Mouse (Mus musculus): ENCODE measurements around the gene Jmy. TPM values are rescaled to one million over a fixed set of nuclear protein-coding genes. Genes with fewer than 3 reads are reported as not detected.

The Jmy gene
- polyA plus RNA-seq, 1 experiment from 2014 or later, result 10.8 TPM

DNA sequence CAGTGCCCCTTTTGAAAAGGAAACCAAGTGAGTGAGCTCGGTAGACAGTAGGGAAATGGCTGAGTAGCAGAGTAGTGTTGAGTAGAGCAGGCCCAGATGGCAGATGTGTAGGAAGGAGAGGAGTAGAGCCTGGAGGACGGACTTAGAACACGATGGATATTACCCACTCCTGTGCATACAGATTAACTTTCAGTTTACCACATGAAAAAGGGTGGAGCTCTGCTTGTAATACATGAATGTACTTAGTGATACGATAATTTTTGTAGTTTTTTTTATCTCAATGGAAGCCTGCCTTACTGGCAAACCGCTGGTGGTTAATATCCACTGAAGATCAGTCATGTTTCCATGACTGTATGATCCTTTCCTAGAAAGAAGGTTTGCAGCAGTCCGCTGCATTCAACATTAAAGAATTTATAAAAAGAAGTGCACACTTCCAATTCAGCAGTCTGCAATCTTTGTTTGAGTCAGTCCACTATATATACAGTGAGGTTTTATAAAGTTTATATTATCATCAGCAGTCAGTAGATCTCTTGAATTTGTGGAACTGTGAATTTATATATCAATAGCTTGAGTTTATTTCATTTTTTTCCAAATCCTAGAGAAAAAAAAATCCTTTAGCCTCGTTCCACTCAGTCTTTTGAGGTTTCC lies 110.9 kb downstream of the Jmy start:
- ATAC-seq (ENCODE audit: insufficient number of reproducible peaks, insufficient read depth, low FRiP score, low TSS enrichment), result no peak
- Histone ChIP-seq H3K4me3 (no peak overlapping the region), H3K27ac (no peak overlapping the region), H3K36me3 (peaks cover 2% of the 10 kb centered on the region; the same call in 1 of the 2 replicates), H3K27me3 (no peaks in the 10 kb centered on the region), H3K4me1 (no peaks in the 10 kb centered on the region), H3K4me2 (replicated peaks) (no peak overlapping the region), H3K9ac (no peak overlapping the region), H3K9me3 (no peaks in the 10 kb centered on the region)
- WGBS, result 67% methylated on average over 7 of the region's 7 CpGs

DNA sequence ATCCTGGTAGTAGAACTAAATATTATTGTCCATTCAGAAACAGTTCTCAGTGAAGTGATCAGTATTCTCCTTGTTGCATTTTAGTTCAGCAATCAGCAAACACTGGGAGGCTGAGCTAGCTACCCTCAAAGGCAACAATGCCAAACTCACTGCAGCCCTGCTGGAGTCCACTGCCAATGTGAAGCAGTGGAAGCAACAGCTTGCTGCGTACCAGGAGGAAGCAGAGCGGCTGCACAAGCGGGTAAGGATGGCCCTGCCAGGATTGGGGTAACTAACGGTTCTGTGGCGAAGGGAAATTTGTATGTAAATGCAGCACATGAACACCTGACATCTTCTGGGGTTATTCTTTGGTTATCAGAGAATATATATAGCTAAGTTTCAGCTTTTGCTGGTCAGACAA lies 112.2 kb downstream of the Jmy start:
- H3K27ac ChIP-seq, result no peak overlapping the region
- H3K4me3 ChIP-seq, result no peak overlapping the region
- WGBS, result 94% methylated on average over 5 of the region's 5 CpGs
- H3K9me3 ChIP-seq, result no peaks in the 10 kb centered on the region
- no peaks in the 10 kb centered on the region for H3K36me3 ChIP-seq
- ATAC-seq (ENCODE audit: insufficient number of reproducible peaks, insufficient read depth, low FRiP score, low TSS enrichment), result no peak
- no peak overlapping the region for H3K4me2 ChIP-seq (replicated peaks)
- H3K4me1 ChIP-seq, result no peaks in the 10 kb centered on the region
- H3K27me3 ChIP-seq, result no peaks in the 10 kb centered on the region
- no peak overlapping the region for H3K9ac ChIP-seq

- Histone ChIP-seq H3K27ac (no peak overlapping the region), H3K9ac (no peak overlapping the region), H3K9me3 (no peaks in the 10 kb centered on the region), H3K4me1 (no peaks in the 10 kb centered on the region), H3K4me3 (no peak overlapping the region), H3K36me3 (no peaks in the 10 kb centered on the region), H3K27me3 (no peaks in the 10 kb centered on the region), H3K4me2 (replicated peaks) (no peak overlapping the region)
- WGBS, result 80% methylated on average over 1 of the region's 1 CpGs
- ATAC-seq (ENCODE audit: insufficient number of reproducible peaks, insufficient read depth, low FRiP score, low TSS enrichment), result no peak
Measured at GRCm38 (mm10) chr13:93385147-93385546, 114.5 kb downstream of the Jmy start.

DNA sequence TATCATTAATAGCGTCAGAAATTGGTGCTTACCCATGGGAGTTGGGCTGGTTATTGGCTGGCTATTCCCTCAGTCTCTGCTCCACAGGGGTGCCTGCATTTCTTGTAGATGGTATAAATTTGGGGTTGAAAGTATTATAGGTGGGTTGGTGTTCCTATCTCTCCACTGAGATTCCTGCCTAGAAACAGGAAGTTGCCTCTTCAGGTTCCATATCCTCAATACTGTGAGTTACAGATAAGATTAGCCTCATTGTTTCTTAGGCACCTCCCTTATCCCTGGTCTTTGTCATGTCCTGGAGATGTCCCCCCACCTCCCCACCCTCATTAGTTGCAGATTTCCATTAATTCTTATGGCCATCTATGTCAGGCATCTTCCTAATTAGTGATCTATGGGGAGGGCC lies 115.1 kb downstream of the Jmy start:
- no peak overlapping the region for H3K27ac ChIP-seq
- no peaks in the 10 kb centered on the region for H3K36me3 ChIP-seq
- no peaks in the 10 kb centered on the region for H3K27me3 ChIP-seq
- no peak overlapping the region for H3K4me2 ChIP-seq (replicated peaks)
- no peak overlapping the region for H3K9ac ChIP-seq
- no peaks in the 10 kb centered on the region for H3K4me1 ChIP-seq
- ATAC-seq (ENCODE audit: insufficient number of reproducible peaks, insufficient read depth, low FRiP score, low TSS enrichment), result no peak
- no peaks in the 10 kb centered on the region for H3K9me3 ChIP-seq
- 90% methylated on average over 1 of the region's 1 CpGs for WGBS
- no peak overlapping the region for H3K4me3 ChIP-seq

DNA sequence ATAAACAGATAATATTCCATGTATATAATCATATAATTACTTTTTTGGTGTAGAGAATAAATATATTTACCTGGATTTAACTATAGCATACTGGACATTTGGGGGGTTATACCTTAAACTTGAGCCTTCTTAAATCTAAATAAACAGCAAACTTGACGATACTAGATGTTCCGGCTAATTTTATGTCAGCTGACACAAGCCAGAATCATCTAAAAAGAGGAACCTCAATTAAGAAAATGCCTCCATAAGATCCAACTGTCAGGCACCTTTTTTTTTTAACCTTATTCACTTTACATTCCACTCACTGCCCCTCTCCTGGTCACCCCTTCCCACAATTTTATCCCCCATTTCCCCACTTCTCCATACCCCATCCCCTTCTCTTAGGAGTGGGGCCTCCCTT lies 116.0 kb downstream of the Jmy start:
- Histone ChIP-seq H3K9ac (no peak overlapping the region), H3K36me3 (no peaks in the 10 kb centered on the region), H3K4me1 (no peaks in the 10 kb centered on the region), H3K4me3 (no peak overlapping the region), H3K4me2 (replicated peaks) (no peak overlapping the region), H3K27me3 (no peaks in the 10 kb centered on the region), H3K27ac (no peak overlapping the region), H3K9me3 (no peaks in the 10 kb centered on the region)
- ATAC-seq (ENCODE audit: insufficient number of reproducible peaks, insufficient read depth, low FRiP score, low TSS enrichment), result no peak
- 81% methylated on average over 2 of the region's 2 CpGs for WGBS

GRCm38 (mm10) chr13:93383092-93383491 lies 116.5 kb downstream of the Jmy start:
- Histone ChIP-seq H3K4me3 (no peak overlapping the region), H3K27me3 (no peaks in the 10 kb centered on the region), H3K36me3 (no peaks in the 10 kb centered on the region), H3K9ac (no peak overlapping the region), H3K27ac (no peak overlapping the region), H3K9me3 (no peaks in the 10 kb centered on the region), H3K4me2 (replicated peaks) (no peak overlapping the region), H3K4me1 (no peaks in the 10 kb centered on the region)
- 88% methylated on average over 5 of the region's 5 CpGs for WGBS
- ATAC-seq (ENCODE audit: insufficient number of reproducible peaks, insufficient read depth, low FRiP score, low TSS enrichment), result no peak

DNA sequence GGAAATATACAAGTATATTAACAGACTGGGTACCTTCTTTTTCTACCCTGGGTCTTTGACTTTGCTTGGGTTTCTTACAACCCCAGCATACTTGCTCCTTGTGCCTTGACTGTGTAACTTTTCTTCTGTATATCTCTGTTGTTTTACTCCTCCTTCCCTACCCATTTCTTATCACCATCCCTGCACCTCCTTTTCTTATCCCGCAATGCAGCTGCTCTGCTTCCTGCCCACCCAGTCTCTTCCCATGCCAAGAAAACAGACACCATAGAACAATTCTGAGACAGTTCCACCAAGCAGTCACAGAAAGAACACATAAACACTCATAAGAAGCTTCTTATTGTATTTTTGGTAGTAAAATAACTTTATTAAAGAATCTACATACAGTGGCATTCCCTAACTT lies 118.3 kb downstream of the Jmy start:
- Histone ChIP-seq H3K27ac (no peak overlapping the region), H3K27me3 (no peaks in the 10 kb centered on the region), H3K4me3 (no peak overlapping the region), H3K9me3 (no peaks in the 10 kb centered on the region), H3K4me1 (no peaks in the 10 kb centered on the region), H3K36me3 (no peaks in the 10 kb centered on the region), H3K4me2 (replicated peaks) (no peak overlapping the region), H3K9ac (no peak overlapping the region)
- WGBS, result 82% methylated on average over 1 of the region's 1 CpGs
- no peak for ATAC-seq (ENCODE audit: insufficient number of reproducible peaks, insufficient read depth, low FRiP score, low TSS enrichment)

DNA sequence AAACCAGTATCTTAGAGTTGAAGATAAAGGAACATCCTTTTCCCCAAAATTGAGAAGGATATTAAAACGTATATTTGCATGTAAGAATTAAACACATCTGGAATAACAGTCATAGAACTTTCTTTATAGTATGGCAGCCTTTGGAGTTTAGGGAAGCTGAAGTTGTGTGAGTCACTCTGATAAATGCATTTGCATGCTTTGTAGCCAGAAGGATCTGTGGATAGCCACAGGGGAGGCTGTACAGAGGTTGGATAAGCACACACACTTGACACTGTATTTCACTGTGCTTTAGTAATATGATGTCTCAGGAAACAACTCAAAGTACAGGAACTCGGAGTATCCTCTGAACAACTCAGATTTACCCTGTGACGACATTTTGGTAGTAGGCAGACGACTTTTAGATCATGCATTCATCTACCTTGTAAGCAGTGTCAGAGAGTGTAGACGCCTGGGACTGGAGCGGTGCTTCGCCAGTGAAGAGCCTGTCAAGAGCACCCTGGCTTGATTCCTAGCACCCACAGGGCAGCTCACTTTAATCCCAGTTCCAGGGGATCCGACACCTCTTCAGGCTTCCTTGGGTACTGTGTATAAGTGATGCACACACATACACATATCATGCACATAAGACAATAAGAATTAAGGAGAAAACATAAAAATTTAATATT lies 119.1 kb downstream of the Jmy start:
- Histone ChIP-seq H3K4me3 (no peak overlapping the region), H3K27ac (no peak overlapping the region), H3K4me1 (no peaks in the 10 kb centered on the region), H3K36me3 (no peaks in the 10 kb centered on the region), H3K9ac (no peak overlapping the region), H3K9me3 (no peaks in the 10 kb centered on the region), H3K4me2 (replicated peaks) (no peak overlapping the region), H3K27me3 (no peaks in the 10 kb centered on the region)
- ATAC-seq (ENCODE audit: insufficient number of reproducible peaks, insufficient read depth, low FRiP score, low TSS enrichment), result no peak
- WGBS, result 89% methylated on average over 8 of the region's 8 CpGs

Other genes with a start within 250 kb of the Jmy start
- 12.2 and 12.7 TPM in 2 replicates for gene Homer1, start 200.2 kb downstream of the Jmy start, polyA plus RNA-seq (2016; fragmentation: Nextera tagmentation; extraction: Ambion mirVana)
- not detected in 2 replicates for gene Bhmt, start 138.2 kb upstream of the Jmy start, polyA plus RNA-seq (2016; fragmentation: Nextera tagmentation; extraction: Ambion mirVana)
- not detected in 2 replicates for gene Bhmt2, start 174.5 kb upstream of the Jmy start, polyA plus RNA-seq (2016; fragmentation: Nextera tagmentation; extraction: Ambion mirVana)
- 0.12 TPM in 1 of 2 replicates, not detected in the other for gene Dmgdh, start 174.6 kb upstream of the Jmy start, polyA plus RNA-seq (2016; fragmentation: Nextera tagmentation; extraction: Ambion mirVana)